In genomic region chr12:49170097-49170496, GRCm38 (mm10) we compare ENCODE assay signal across 8 mouse cellular contexts.
A peak's percentile ranks its signal among the peaks of the same experiment; 100 is the strongest.
DNase-seq lines count a peak whose midpoint lies in the region; ATAC-seq and TF ChIP-seq lines count a peak whose summit lies in the region.

No protein-coding gene starts in this region.

- H3K9me3 ChIP-seq in heart, postnatal 0 days (replicated peaks; ENCODE audit: control insufficient read depth, low read length) = no peaks in the 10 kb centered on the region
- no peaks in the 10 kb centered on the region for H3K9me3 ChIP-seq in heart, embryonic 11.5 days (replicated peaks; ENCODE audit: control insufficient read depth, low read length)
- H3K9me3 ChIP-seq in ES-Bruce4 (replicated peaks; ENCODE audit: control insufficient read depth, insufficient read depth, low read length, poor library complexity, severe bottlenecking) = no peaks in the 10 kb centered on the region
- H3K9me3 ChIP-seq in embryonic facial prominence, embryonic 11.5 days (replicated peaks; ENCODE audit: control insufficient read depth, low read length) = no peaks in the 10 kb centered on the region

- no peak overlapping the region for H3K27ac ChIP-seq in heart, postnatal 0 days (ENCODE audit: low read depth)
- no peak overlapping the region for H3K27ac ChIP-seq in heart, embryonic 11.5 days (ENCODE audit: low read depth, low read length)
- no peak overlapping the region for H3K27ac ChIP-seq in ES-Bruce4 (ENCODE audit: insufficient read depth, low read length)
- no peak overlapping the region for H3K27ac ChIP-seq in embryonic facial prominence, embryonic 11.5 days (replicated peaks; ENCODE audit: low read depth, low read length)
- H3K27ac ChIP-seq in left cerebral cortex, adult 2 months = no peak overlapping the region

- H3K36me3 ChIP-seq in heart, postnatal 0 days (replicated peaks; ENCODE audit: control insufficient read depth, insufficient read depth, low read length) = no peaks in the 10 kb centered on the region
- no peaks in the 10 kb centered on the region for H3K36me3 ChIP-seq in heart, embryonic 11.5 days (ENCODE audit: control insufficient read depth, insufficient read depth, low read length)
- H3K36me3 ChIP-seq in ES-Bruce4 (ENCODE audit: control insufficient read depth, insufficient read depth, low read length, poor library complexity, severe bottlenecking) = no peaks in the 10 kb centered on the region
- H3K36me3 ChIP-seq in embryonic facial prominence, embryonic 11.5 days (replicated peaks; ENCODE audit: control insufficient read depth, insufficient read depth, low read depth, low read length) = no peaks in the 10 kb centered on the region

- H3K9ac ChIP-seq in heart, postnatal 0 days (replicated peaks; ENCODE audit: low read depth, low read length) = no peak overlapping the region
- no peak overlapping the region for H3K9ac ChIP-seq in heart, embryonic 11.5 days (ENCODE audit: low read depth, low read length)
- no peak overlapping the region for H3K9ac ChIP-seq in ES-Bruce4 (ENCODE audit: low read depth, poor library complexity, severe bottlenecking)
- H3K9ac ChIP-seq in embryonic facial prominence, embryonic 11.5 days (replicated peaks; ENCODE audit: low read length) = no peak overlapping the region

- 39% methylated on average over 5 of the region's 5 CpGs for WGBS in heart, postnatal 0 days
- WGBS in heart, embryonic 11.5 days (ENCODE audit: insufficient replicate concordance) = 44% methylated on average over 5 of the region's 5 CpGs
- 47% methylated on average over 5 of the region's 5 CpGs for WGBS in embryonic facial prominence, embryonic 11.5 days

- ATAC-seq in heart, postnatal 0 days (ENCODE audit: insufficient read depth, low read depth) = no peak
- ATAC-seq in heart, embryonic 11.5 days (replicated peaks; ENCODE audit: insufficient number of reproducible peaks, low FRiP score, low TSS enrichment) = no peak
- ATAC-seq in embryonic facial prominence, embryonic 11.5 days (replicated peaks; ENCODE audit: insufficient number of reproducible peaks, low FRiP score, low TSS enrichment, low read depth) = no peak

- H3K4me1 ChIP-seq in heart, postnatal 0 days (ENCODE audit: control insufficient read depth, insufficient read depth) = no peaks in the 10 kb centered on the region
- no peaks in the 10 kb centered on the region for H3K4me1 ChIP-seq in heart, embryonic 11.5 days (ENCODE audit: control insufficient read depth, insufficient read depth, low read length)
- no peaks in the 10 kb centered on the region for H3K4me1 ChIP-seq in ES-Bruce4 (ENCODE audit: control insufficient read depth, insufficient read depth, low read length)
- no peaks in the 10 kb centered on the region for H3K4me1 ChIP-seq in embryonic facial prominence, embryonic 11.5 days (ENCODE audit: control insufficient read depth, insufficient read depth, low read length)

- TF ChIP-seq CTCF in heart, postnatal 0 days (IDR thresholded peaks at IDR 0.05; ENCODE audit: low read depth) = peak; percentile 46
- peak; percentile 54 for TF ChIP-seq CTCF in ES-Bruce4 (IDR thresholded peaks at IDR 0.05; ENCODE audit: low read depth, low read length)
- peak; percentile 66 for TF ChIP-seq CTCF in left cerebral cortex, adult 2 months (IDR thresholded peaks at IDR 0.05)

- intact Hi-C loops in left cerebral cortex, adult 2 months (cut with DNase I) = no loop called here

- no peak overlapping the region for H3K4me3 ChIP-seq in heart, postnatal 0 days (ENCODE audit: low read depth, low read length)
- H3K4me3 ChIP-seq in heart, embryonic 11.5 days (ENCODE audit: low read depth, low read length) = no peak overlapping the region
- H3K4me3 ChIP-seq in ES-Bruce4 (ENCODE audit: low read depth, low read length) = no peak overlapping the region
- H3K4me3 ChIP-seq in embryonic facial prominence, embryonic 11.5 days (ENCODE audit: low read depth, low read length) = no peak overlapping the region
- H3K4me3 ChIP-seq in left cerebral cortex, adult 2 months = no peak overlapping the region

- no peak for TF ChIP-seq EP300 in heart, postnatal 0 days (IDR thresholded peaks at IDR 0.05; ENCODE audit: low read depth)
- TF ChIP-seq EP300 in ES-Bruce4 (IDR thresholded peaks at IDR 0.05; ENCODE audit: insufficient read depth, low read depth, low read length) = no peak

- DNase-seq in heart, postnatal 0 days (ENCODE audit: low spot score) = no peak
- DNase-seq in embryonic facial prominence, embryonic 11.5 days (ENCODE audit: low spot score) = peak; percentile 61
- peak; percentile 22 to 31 for DNase-seq in left cerebral cortex, adult 2 months (ENCODE audit: extremely low spot score in 1 of 2, low spot score in 2 of 2)
- DNase-seq in telencephalon, adult 2 months (ENCODE audit: low read depth, low spot score) = peak; percentile 6
- DNase-seq in urinary bladder, postnatal 10 days (ENCODE audit: low spot score) = no peak
- DNase-seq in adrenal gland, adult 2 months = no peak

- no peak for TF ChIP-seq POLR2A in ES-Bruce4 (IDR thresholded peaks at IDR 0.05; ENCODE audit: insufficient read depth, low read length)

- H3K4me2 ChIP-seq in heart, postnatal 0 days (ENCODE audit: low read depth, low read length) = no peak overlapping the region
- H3K4me2 ChIP-seq in heart, embryonic 11.5 days = no peak overlapping the region
- H3K4me2 ChIP-seq in embryonic facial prominence, embryonic 11.5 days (ENCODE audit: low read depth, low read length) = no peak overlapping the region

- H3K27me3 ChIP-seq in heart, postnatal 0 days (ENCODE audit: control insufficient read depth, insufficient read depth, low read length) = no peaks in the 10 kb centered on the region
- no peaks in the 10 kb centered on the region for H3K27me3 ChIP-seq in heart, embryonic 11.5 days (ENCODE audit: control insufficient read depth, insufficient read depth, low read length)
- no peaks in the 10 kb centered on the region for H3K27me3 ChIP-seq in ES-Bruce4 (ENCODE audit: control insufficient read depth, insufficient read depth, low read length, poor library complexity, severe bottlenecking)
- H3K27me3 ChIP-seq in embryonic facial prominence, embryonic 11.5 days (ENCODE audit: control insufficient read depth, insufficient read depth, low read length) = no peaks in the 10 kb centered on the region

Comparison
In these comparisons a context has a peak if more than half of its experiments do, and no peak if none do; other contexts are left out.
1. DNase-seq: peak in embryonic facial prominence, embryonic 11.5 days (single experiment), left cerebral cortex, adult 2 months (2 of 2) and telencephalon, adult 2 months (single experiment); none in heart, postnatal 0 days (single experiment), urinary bladder, postnatal 10 days (single experiment) and adrenal gland, adult 2 months (single experiment).
2. Peak in every context shown above with its lines, with median percentiles within 50 percentile points of each other: CTCF ChIP-seq.